Mouse (Mus musculus) common myeloid progenitor, adult 5-6 weeks (primary cell): Measurements from ENCODE around the gene Knl1. TPM values are rescaled to one million over a fixed set of nuclear protein-coding genes. Genes with fewer than 3 reads are reported as not detected.
"Not testable (repeated sequence)": the region's sequence is repeated elsewhere in the genome, so short reads cannot be mapped to it uniquely, and the experiment has no call there.

ENCODE experiments used
- ATAC-seq: replicated peaks from 2 replicates; pipeline ENCODE4 v1.8.0; 2016; ENCODE audit warnings: low read depth, mild to moderate bottlenecking, moderate TSS enrichment, inconsistent platforms; ENCODE audit not compliant: poor library complexity, severe bottlenecking
- total RNA-seq: library from RNA; stranded (forward); fragments of 200-1000, 187-1606 nt; gene quantifications from 2 replicates; pipeline ENCODE4 v1.2.3, GENCODE M21; 2017

The Knl1 gene
- total RNA-seq: 91.2 and 91.3 TPM in 2 replicates

DNA sequence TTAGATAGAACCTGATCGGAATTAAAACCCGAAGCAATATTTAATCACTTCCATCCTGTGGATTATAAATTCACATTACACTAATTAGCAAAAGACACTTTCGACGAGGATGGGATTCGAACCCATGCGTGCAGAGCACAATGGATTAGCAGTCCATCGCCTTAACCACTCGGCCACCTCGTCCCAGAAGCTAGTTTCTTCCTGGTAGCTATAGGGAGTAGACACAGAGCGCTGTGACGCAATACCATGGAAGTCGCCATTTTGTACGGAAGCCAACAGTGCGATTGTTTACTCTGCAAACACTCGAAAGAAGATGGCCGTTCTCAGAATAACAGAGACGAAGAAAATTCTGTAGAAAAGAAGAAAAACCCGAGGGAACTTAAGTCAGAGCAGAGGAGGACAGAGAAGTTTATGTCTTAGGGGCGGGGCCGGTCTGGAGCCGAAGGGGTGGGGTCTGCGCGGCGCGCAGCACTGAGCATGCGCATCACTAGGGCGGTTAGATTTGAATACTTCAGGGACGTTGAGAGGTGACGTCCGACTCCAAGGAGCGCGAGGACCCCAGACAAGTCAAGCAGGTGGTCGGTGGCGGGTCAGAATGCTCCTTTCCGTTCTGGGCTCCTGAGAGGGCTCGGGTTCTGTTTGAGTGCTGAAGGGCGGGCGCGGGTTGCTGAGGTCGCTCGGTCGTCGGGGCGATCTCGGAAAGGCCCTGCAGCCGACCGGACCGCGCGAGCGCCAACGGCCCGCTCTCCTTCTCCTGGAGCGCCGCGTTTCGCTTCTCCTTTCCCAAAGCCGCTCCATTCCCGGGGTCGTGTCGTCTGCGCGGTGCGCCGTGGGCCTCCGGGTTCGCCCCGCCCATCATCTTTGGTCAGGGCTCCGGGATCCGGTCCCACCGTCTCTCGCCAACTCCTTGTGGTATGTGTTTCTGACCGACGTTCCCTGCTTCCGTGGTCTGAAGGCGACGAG, at the start of gene Knl1:
Knl1 (plus strand) TSS at position 471 of the 963 bp plus-strand sequence.
- ATAC-seq: peak; percentile 84

DNA sequence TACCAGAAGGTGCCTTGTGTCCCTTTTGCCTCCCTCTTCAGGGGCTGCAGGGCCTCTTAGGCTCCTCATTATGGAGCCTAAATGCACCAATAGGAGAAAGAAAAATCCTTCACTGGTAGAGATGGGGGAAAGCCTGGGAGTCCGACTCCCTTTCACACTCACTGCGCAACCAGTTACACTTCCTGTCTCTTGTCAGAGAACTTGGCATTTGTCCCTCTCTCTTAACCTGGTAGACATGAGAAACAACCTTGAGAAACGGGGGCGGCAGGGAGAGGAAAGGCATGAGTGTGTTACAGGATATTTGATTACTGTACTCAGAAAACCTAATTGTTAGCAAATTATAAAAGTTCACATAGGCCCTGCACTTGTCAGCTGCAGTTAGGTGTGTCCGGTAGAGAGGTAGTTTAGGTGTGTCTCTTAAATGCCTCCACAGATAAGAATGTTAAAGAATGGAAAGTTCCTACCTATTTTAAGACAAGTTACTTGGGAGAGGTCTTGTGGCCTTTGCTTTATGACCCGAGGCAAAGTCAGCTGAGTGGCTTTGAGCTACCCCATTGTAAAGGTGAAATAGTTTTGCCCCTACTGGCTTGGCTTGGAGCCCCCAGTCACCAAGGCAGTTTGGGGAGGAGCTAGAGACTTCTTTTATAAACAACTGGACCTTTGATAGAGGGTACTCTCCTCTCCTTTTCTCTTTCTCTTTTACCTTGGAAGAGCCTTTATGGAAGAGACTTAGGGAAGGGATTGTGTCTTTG, 48.6 kb upstream of the Knl1 start:
- no peak for ATAC-seq

DNA sequence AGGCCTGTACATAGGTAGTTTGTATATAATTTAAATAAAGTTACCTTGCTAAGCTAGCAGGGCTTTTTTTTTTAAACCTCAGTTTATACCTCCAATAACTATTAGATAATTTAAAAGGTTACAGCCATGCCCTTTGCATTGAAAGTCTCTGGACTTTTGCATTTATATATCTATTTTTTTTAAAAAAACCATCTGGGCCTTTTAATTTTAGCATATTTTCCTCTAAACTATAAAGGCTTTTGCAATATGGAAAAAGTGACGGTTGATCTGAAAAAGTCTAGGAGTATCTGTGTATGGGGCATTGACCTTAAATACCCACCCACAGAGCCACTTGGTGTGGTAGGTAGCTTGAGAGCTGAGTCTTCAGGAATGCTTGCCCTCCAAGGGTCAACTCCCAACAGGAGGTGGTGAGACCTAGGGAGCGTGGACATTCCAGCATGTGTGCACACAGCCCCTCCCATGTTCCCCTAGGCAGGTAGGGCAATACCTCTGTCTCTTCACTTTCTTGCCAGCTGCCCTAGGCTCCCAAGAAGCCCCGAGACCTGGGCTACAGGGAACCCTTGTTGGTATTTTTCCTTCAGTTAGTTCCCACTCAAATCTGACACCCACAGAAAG, 47.8 kb upstream of the Knl1 start:
- no peak for ATAC-seq

- ATAC-seq: no peak
These were observed 40.0 kb upstream of the Knl1 start for GRCm38 (mm10) chr2:119006886-119007285.

- no peak for ATAC-seq
These were observed 37.5 kb upstream of the Knl1 start for GRCm38 (mm10) chr2:119009376-119009775.

GRCm38 (mm10) chr2:119014989-119015388, 31.9 kb upstream of the Knl1 start:
- no peak for ATAC-seq

DNA sequence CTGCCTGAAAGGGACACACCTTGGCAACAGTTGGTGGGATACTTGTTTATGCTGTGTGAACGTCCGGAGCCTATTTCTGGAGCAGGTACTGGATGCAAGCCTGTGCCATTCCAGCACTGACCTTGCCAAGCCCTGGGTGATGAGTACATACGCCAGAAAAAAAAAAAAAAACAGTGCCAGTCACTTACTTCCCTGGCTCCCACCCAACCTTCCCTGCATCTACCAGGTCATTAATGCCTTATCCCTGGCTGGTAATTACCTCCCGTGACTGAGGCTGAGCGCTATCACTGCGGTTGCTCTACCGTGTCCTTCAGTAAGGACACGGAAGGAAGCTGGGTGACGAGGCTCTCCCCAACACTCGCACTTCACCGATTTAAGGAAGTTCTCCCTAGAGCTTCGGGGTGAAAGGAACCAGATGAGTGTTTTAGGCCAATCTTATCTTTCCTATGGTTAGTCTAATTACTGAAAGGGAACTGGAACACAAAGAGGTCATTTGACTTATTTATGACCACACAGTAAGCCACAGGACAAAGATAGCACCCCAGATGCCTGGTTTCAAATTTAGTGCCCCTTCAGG, 31.2 kb upstream of the Knl1 start:
- ATAC-seq: peak; percentile 97

- not testable (repeated sequence) for ATAC-seq
These were observed 30.6 kb upstream of the Knl1 start for GRCm38 (mm10) chr2:119016312-119016711.

- no peak for ATAC-seq
These were observed 29.3 kb upstream of the Knl1 start for GRCm38 (mm10) chr2:119017647-119018046.

GRCm38 (mm10) chr2:119018391-119019122, 28.4 kb upstream of the Knl1 start:
- no peak for ATAC-seq

GRCm38 (mm10) chr2:119019131-119019530, 27.8 kb upstream of the Knl1 start:
- no peak for ATAC-seq

GRCm38 (mm10) chr2:119019538-119019937, 27.4 kb upstream of the Knl1 start:
- no peak for ATAC-seq

- no peak for ATAC-seq
These were observed 23.7 kb upstream of the Knl1 start for GRCm38 (mm10) chr2:119023154-119023660.

DNA sequence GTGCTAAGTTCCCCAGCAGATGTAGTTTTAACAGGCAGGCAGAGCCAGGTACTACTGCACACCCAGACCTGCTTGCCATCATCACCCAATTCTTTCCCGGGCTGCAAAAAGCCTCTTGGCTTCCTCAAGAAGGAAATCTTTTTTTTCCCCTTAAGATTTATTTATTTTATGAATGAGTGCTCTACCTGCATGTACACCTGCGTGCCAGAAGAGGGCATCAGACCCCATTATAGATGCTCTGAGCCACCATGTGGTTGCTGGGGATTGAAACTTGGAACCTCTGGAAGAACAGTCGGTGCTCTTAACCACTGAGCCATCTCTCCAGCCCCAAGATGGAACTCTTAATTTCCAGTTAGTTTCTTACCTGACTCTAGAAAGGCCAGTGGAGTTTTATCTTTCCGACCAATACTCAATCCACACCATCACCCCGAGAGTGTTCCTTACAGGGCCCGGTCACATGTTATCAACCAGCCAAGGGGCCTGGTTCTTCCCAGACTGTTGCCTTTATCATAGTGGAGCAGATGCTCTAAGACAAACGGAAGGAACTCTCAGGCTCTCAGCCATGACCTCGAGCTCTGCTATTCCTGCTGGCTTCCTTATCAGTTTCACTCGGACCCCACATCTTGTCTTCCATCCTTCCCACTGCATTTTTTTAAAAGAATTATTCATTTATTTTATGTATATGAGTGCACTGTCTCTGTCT, 22.2 kb upstream of the Knl1 start:
- ATAC-seq: peak; percentile 37

- ATAC-seq: no peak
These were observed 21.7 kb upstream of the Knl1 start for GRCm38 (mm10) chr2:119025239-119025616.

DNA sequence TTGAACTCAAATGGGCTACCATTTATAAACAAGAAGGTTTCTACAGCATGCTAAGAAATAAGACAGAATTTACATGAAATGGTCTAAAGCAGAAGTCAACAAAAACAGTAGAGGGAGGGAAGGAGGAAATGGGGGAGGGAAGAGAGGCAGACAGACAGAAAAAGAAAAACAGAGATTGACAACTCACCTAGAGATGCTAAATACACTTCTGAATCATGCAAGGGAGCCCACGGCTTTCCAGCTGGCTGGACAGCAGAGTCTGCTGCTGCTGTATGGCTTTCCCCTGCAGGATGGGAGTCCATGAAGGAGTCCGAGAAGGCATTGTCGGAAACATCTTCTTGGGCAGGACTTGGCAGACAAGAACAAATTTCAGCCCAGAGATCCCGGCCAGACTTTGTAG, 20.0 kb upstream of the Knl1 start:
- no peak for ATAC-seq

- ATAC-seq: peak; percentile 98
These were observed 17.9 kb upstream of the Knl1 start, which contains the start of gene Ccdc32 for GRCm38 (mm10) chr2:119028941-119029551. Gene Ccdc32 (minus strand): TSS chr2:119029393.

GRCm38 (mm10) chr2:119032191-119032590, 14.7 kb upstream of the Knl1 start:
- ATAC-seq: no peak
